Mouse (Mus musculus) heart, postnatal 0 days (tissue): Measurements from ENCODE around the gene Fam206a. TPM values are rescaled to one million over a fixed set of nuclear protein-coding genes. Genes with fewer than 3 reads are reported as not detected.

Experiments used
- ATAC-seq: fragments of 200-750 bp; cut with Nextera tagmentation; 2 replicates; pipeline ENCODE4 v1.8.0; 2017; ENCODE audit warnings: low read depth, moderate number of reproducible peaks, moderate library complexity; ENCODE audit not compliant: insufficient read depth
- DNase-seq: peaks from one replicate; pipeline ENCODE4 v3.0.0-alpha.2; 2016; ENCODE audit warnings: low spot score
- H3K27ac ChIP-seq: fragments of 300-500 bp; sonication (generic); 2 replicates; pipeline ENCODE4 v1.5.1; 2014; ENCODE audit warnings: low read depth, mild to moderate bottlenecking
- H3K27me3 ChIP-seq: fragments of 300-500 bp; sonication (generic); 2 replicates; pipeline ENCODE4 v1.6.1; 2014; ENCODE audit warnings: low read length, mixed read lengths; ENCODE audit not compliant: control insufficient read depth, insufficient read depth
- H3K36me3 ChIP-seq: fragments of 300-500 bp; sonication (generic); replicated peaks from 2 replicates; pipeline ENCODE4 v1.6.1; 2014; ENCODE audit warnings: low read length, mixed read lengths; ENCODE audit not compliant: control insufficient read depth, insufficient read depth
- H3K4me1 ChIP-seq: fragments of 300-500 bp; sonication (generic); 2 replicates; pipeline ENCODE4 v1.6.1; 2014; ENCODE audit warnings: antibody characterized with exemption; ENCODE audit not compliant: control insufficient read depth, insufficient read depth
- H3K4me2 ChIP-seq: fragments of 300-500 bp; sonication (generic); 2 replicates; pipeline ENCODE4 v1.6.1; 2014; ENCODE audit warnings: low read depth, mild to moderate bottlenecking, low read length, moderate library complexity
- H3K4me3 ChIP-seq: fragments of 300-500 bp; sonication (generic); 2 replicates; pipeline ENCODE4 v1.5.1; 2014; ENCODE audit warnings: low read depth, low read length
- H3K9ac ChIP-seq: fragments of 300-500 bp; sonication (generic); replicated peaks from 2 replicates; pipeline ENCODE4 v1.6.1; 2014; ENCODE audit warnings: low read depth, low read length, mixed read lengths
- H3K9me3 ChIP-seq: fragments of 300-500 bp; sonication (generic); replicated peaks from 2 replicates; pipeline ENCODE4 v1.6.1; 2016; ENCODE audit warnings: low read length; ENCODE audit not compliant: control insufficient read depth
- CTCF ChIP-seq: IDR thresholded peaks from 2 replicates; pipeline ENCODE4 v1.5.1; 2016; ENCODE audit warnings: antibody characterized with exemption, control low read depth, low read depth
- EP300 ChIP-seq: IDR thresholded peaks from 2 replicates; pipeline ENCODE4 v1.6.1; 2016; ENCODE audit warnings: antibody characterized with exemption, low read depth
- WGBS: fragments of 180-500 bp; shearing (Covaris S2); extraction: QIAGEN DNeasy Blood & Tissue Kit; methylation state at CpG from one replicate; pipeline ENCODE4 v1.1.7; 2014; 5-methylcytosine and 5-hydroxymethylcytosine counted together
- polyA plus RNA-seq: library from polyadenylated mRNA; unstranded; fragments of >200 nt; fragmentation: Nextera tagmentation; extraction: Ambion mirVana; gene quantifications from 2 replicates; pipeline ENCODE4 v1.2.1, GENCODE M21; 2015
- total RNA-seq: library from RNA; depleted of rRNA; stranded (reverse); fragments of >200 nt; gene quantifications from 2 replicates; pipeline ENCODE4 v1.2.3, GENCODE M21; 2014; ENCODE audit warnings: low replicate concordance

Gene Fam206a
- total and polyA plus RNA-seq, 2 experiments from 2014 or later: 3.9 to 4.0 TPM

- TF ChIP-seq CTCF (no peak), EP300 (no peak)
- H3K9me3 ChIP-seq: no peaks in the 10 kb centered on the region
- H3K4me1 ChIP-seq: no peaks in the 10 kb centered on the region
- no peak overlapping the region for H3K4me3 ChIP-seq
- ATAC-seq: no peak
- 67% methylated on average over 4 of the region's 4 CpGs for WGBS
- peaks cover 30% of the 10 kb centered on the region for H3K36me3 ChIP-seq
- no peak overlapping the region for H3K27ac ChIP-seq
- no peak overlapping the region for H3K4me2 ChIP-seq
- no peak for DNase-seq
- no peak overlapping the region for H3K9ac ChIP-seq
- no peaks in the 10 kb centered on the region for H3K27me3 ChIP-seq
Observed at GRCm38 (mm10) chr4:56812096-56812495, 10.0 kb downstream of the Fam206a start.

- 88% methylated on average over 8 of the region's 8 CpGs for WGBS
- no peaks in the 10 kb centered on the region for H3K27me3 ChIP-seq
- no peak for DNase-seq
- H3K4me3 ChIP-seq: no peak overlapping the region
- no peak overlapping the region for H3K27ac ChIP-seq
- no peaks in the 10 kb centered on the region for H3K4me1 ChIP-seq
- no peak overlapping the region for H3K4me2 ChIP-seq
- no peaks in the 10 kb centered on the region for H3K9me3 ChIP-seq
- no peak for ATAC-seq
- H3K36me3 ChIP-seq: peaks cover 25% of the 10 kb centered on the region
- H3K9ac ChIP-seq: no peak overlapping the region
- TF ChIP-seq CTCF (no peak), EP300 (no peak)
Observed at GRCm38 (mm10) chr4:56815131-56815530, 13.0 kb downstream of the Fam206a start.

GRCm38 (mm10) chr4:56820017-56820550 lies 17.9 kb downstream of the Fam206a start:
- DNase-seq: peak; percentile 48
- TF ChIP-seq CTCF: peak; percentile 63
- no peak for TF ChIP-seq EP300
- H3K27me3 ChIP-seq: no peaks in the 10 kb centered on the region
- H3K9ac ChIP-seq: no peak overlapping the region
- no peaks in the 10 kb centered on the region for H3K4me1 ChIP-seq
- no peak overlapping the region for H3K4me2 ChIP-seq
- H3K27ac ChIP-seq: peak overlapping the region; percentile 39
- no peaks in the 10 kb centered on the region for H3K9me3 ChIP-seq
- 0 out of 2 replicates have a peak, but pooled peaks cover 8% of the 10 kb centered on the region for H3K36me3 ChIP-seq
- no peak overlapping the region for H3K4me3 ChIP-seq
- peak; percentile 62; the same call in 1 of the 2 replicates for ATAC-seq

- H3K9ac ChIP-seq: no peak overlapping the region
- H3K4me1 ChIP-seq: no peaks in the 10 kb centered on the region
- no peak overlapping the region for H3K4me2 ChIP-seq
- H3K27ac ChIP-seq: peak overlapping the region; percentile 48
- DNase-seq (no peak), ATAC-seq (no peak)
- 0 out of 2 replicates have a peak, but pooled peaks cover 5% of the 10 kb centered on the region for H3K36me3 ChIP-seq
- 84% methylated on average over 9 of the region's 9 CpGs for WGBS
- TF ChIP-seq CTCF: no peak
- no peak for TF ChIP-seq EP300
- no peaks in the 10 kb centered on the region for H3K9me3 ChIP-seq
- H3K27me3 ChIP-seq: no peaks in the 10 kb centered on the region
- H3K4me3 ChIP-seq: no peak overlapping the region
Observed at GRCm38 (mm10) chr4:56824231-56824630, 22.1 kb downstream of the Fam206a start.

GRCm38 (mm10) chr4:56828932-56829331 lies 26.8 kb downstream of the Fam206a start:
- ATAC-seq (no peak), DNase-seq (no peak)
- TF ChIP-seq CTCF (no peak), EP300 (no peak)
- Histone ChIP-seq H3K36me3 (peaks cover 29% of the 10 kb centered on the region; the same call in 1 of the 2 replicates), H3K4me1 (no peaks in the 10 kb centered on the region), H3K9ac (no peak overlapping the region), H3K4me3 (no peak overlapping the region), H3K4me2 (no peak overlapping the region), H3K27me3 (no peaks in the 10 kb centered on the region), H3K27ac (no peak overlapping the region), H3K9me3 (no peaks in the 10 kb centered on the region)
- WGBS: 65% methylated on average over 3 of the region's 3 CpGs

GRCm38 (mm10) chr4:56829511-56829921 lies 27.4 kb downstream of the Fam206a start:
- WGBS: 53% methylated on average over 7 of the region's 7 CpGs
- TF ChIP-seq CTCF: no peak
- TF ChIP-seq EP300: no peak
- peak; percentile 33; the same call in 1 of the 2 replicates for ATAC-seq

More at GRCm38 (mm10) chr4:56829511-56829921, 27.4 kb downstream of the Fam206a start:
- no peak overlapping the region for H3K9ac ChIP-seq
- H3K9me3 ChIP-seq: no peaks in the 10 kb centered on the region
- H3K27me3 ChIP-seq: no peaks in the 10 kb centered on the region
- DNase-seq: no peak
- no peaks in the 10 kb centered on the region for H3K4me1 ChIP-seq
- peaks cover 31% of the 10 kb centered on the region; the same call in 1 of the 2 replicates for H3K36me3 ChIP-seq
- no peak overlapping the region for H3K4me2 ChIP-seq
- no peak overlapping the region for H3K27ac ChIP-seq
- H3K4me3 ChIP-seq: no peak overlapping the region
